Mouse (Mus musculus) intestine, embryonic 15.5 days (tissue): ENCODE measurements at regions not wholly inside any gene's neighbourhood (a gene's known extent, or its start where the extent isn't known, plus 50 kb on each side); places are given as distances from the start of the nearest gene placed in this dataset.

Source experiments
- ATAC-seq: fragments of 200-750 bp; cut with Nextera tagmentation; 2 replicates; pipeline ENCODE4 v1.8.0; 2017; ENCODE audit warnings: moderate TSS enrichment, moderate library complexity
- H3K27ac ChIP-seq: fragments of 300-500 bp; sonication (generic); 2 replicates; pipeline ENCODE4 v1.5.1; 2015; ENCODE audit warnings: mild to moderate bottlenecking, inconsistent platforms
- H3K27me3 ChIP-seq: fragments of 300-500 bp; sonication (generic); replicated peaks from 2 replicates; pipeline ENCODE4 v1.6.1; 2015; ENCODE audit warnings: inconsistent platforms
- H3K36me3 ChIP-seq: fragments of 300-500 bp; sonication (generic); 2 replicates; pipeline ENCODE4 v1.6.1; 2015; ENCODE audit warnings: inconsistent platforms
- H3K4me1 ChIP-seq: fragments of 300-500 bp; sonication (generic); replicated peaks from 2 replicates; pipeline ENCODE4 v1.6.1; 2015; ENCODE audit warnings: inconsistent platforms
- H3K4me2 ChIP-seq: fragments of 300-500 bp; sonication (generic); replicated peaks from 2 replicates; pipeline ENCODE4 v1.6.1; 2015; ENCODE audit warnings: mild to moderate bottlenecking, inconsistent platforms
- H3K4me3 ChIP-seq: fragments of 300-500 bp; sonication (generic); replicated peaks from 2 replicates; pipeline ENCODE4 v1.5.1; 2015; ENCODE audit warnings: inconsistent platforms
- H3K9ac ChIP-seq: fragments of 300-500 bp; sonication (generic); 2 replicates; pipeline ENCODE4 v1.6.1; 2015; ENCODE audit warnings: inconsistent platforms
- H3K9me3 ChIP-seq: fragments of 300-500 bp; sonication (generic); 2 replicates; pipeline ENCODE4 v1.6.1; 2016; ENCODE audit warnings: inconsistent platforms
- WGBS: fragments of 180-500 bp; shearing (Covaris S2); methylation state at CpG from one replicate; pipeline ENCODE4 v1.1.7; 2015; 5-methylcytosine and 5-hydroxymethylcytosine counted together

DNA sequence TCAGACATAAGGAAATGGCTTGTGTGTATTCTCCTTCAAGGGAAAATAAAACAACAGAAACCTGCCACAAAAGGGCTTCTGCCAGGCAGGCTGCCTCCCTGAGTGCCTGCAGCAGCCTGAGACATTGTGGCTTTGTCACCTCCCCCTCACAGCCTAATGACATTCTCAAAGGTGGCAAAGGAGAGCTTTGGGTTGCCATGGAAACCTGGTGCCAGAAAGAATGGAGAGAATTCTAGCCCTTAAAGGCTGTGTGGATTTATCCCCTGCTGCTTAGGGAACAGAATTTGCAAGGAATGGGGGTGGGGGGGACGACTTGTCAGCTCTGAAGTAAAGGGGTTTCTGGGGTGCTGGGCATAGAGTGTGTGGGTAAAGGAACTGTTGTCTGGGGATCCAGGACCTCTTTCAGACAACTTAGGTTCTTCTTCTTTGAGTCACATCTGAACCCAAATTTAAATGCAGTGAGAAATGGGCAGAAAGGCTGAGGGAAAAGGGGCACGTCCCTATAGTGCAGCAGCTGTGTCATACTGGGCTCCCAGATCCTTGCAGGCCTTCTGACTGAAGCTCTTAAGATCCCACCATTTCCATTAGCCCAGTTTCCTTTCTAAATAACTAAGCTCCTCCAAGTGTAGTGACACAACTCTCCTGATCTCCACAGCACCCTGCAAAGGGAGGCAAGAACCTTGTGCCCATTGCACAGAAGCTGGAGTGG lies 86.8 kb downstream of the Il9r start:
- no peaks in the 10 kb centered on the region for H3K27me3 ChIP-seq
- peaks cover 2% of the 10 kb centered on the region; the same call in 1 of the 2 replicates for H3K9me3 ChIP-seq
- H3K4me2 ChIP-seq = no peak overlapping the region
- H3K4me1 ChIP-seq = no peaks in the 10 kb centered on the region
- no peak overlapping the region for H3K9ac ChIP-seq
- H3K4me3 ChIP-seq = no peak overlapping the region
- no peak for ATAC-seq
- no peaks in the 10 kb centered on the region for H3K36me3 ChIP-seq
- WGBS = 39% methylated on average over 2 of the region's 2 CpGs
- no peak overlapping the region for H3K27ac ChIP-seq

DNA sequence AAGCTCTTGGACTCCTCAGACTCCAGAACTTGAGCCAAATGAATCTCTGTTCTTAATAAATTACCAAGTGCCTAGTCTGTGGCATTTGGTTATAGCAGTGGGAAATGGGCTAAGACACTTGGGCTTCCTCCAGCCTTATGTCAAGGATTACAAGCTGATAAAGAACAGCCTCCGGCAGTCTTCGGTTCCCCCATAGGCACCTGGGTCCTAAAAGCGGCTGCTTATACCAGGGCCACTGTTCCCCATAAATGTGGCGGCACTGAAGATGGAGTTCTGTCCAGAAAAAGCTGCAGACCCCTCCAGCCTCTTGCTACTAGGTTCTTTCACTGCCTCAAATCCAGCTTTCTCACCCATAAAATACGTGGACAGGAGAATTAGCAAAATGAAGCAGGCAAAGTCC lies 87.6 kb downstream of the Il9r start:
- peaks cover 2% of the 10 kb centered on the region; the same call in 1 of the 2 replicates for H3K9me3 ChIP-seq
- no peak overlapping the region for H3K27ac ChIP-seq
- no peak overlapping the region for H3K9ac ChIP-seq
- H3K27me3 ChIP-seq = no peaks in the 10 kb centered on the region
- no peak overlapping the region for H3K4me2 ChIP-seq
- H3K4me3 ChIP-seq = no peak overlapping the region
- no peak for ATAC-seq
- no peaks in the 10 kb centered on the region for H3K36me3 ChIP-seq
- H3K4me1 ChIP-seq = no peaks in the 10 kb centered on the region
- WGBS = 32% methylated on average over 5 of the region's 5 CpGs

DNA sequence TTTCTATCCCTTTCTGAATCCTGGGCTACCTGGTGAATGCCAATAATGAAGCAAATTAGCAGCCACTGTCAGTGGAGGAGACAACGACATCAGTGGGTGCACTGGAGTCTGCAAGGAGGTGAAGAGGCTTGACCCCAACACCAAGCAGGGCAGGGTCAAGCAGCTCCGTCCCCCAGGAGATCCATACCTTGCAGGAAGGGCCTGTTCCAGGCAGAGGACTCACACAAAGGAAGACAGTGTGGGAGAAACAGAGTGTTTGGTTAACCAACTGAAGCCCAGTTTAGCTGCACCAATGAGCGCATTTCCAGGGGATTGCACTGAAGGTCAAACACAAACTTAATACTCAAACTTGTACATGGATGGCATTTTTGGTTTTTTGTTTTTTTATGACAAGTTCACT lies 88.2 kb downstream of the Il9r start:
- no peak for ATAC-seq
- Histone ChIP-seq H3K36me3 (no peaks in the 10 kb centered on the region), H3K27ac (no peak overlapping the region), H3K9ac (no peak overlapping the region), H3K4me1 (no peaks in the 10 kb centered on the region), H3K4me2 (no peak overlapping the region), H3K4me3 (no peak overlapping the region), H3K27me3 (no peaks in the 10 kb centered on the region), H3K9me3 (peaks cover 2% of the 10 kb centered on the region; the same call in 1 of the 2 replicates)
- 69% methylated on average over 3 of the region's 3 CpGs for WGBS

DNA sequence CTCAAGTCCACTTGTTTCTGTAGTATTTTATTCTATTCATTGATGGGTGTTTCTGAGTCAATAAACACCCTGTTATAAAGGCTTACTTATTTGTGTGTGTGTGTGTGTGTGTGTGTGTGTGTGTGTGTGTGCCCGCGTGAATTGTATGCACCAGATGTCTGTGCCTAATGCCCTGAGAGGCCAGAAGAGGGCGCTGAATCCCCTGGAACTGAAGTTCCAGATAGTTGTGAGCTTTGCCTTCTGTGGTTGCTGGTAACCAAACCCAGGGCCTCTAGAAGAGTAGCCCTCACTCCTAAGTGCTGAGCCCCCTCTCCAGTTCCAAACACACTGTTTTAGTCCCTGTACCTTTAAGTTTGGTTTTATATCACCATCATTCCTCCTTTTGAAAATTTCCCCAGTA lies 90.2 kb downstream of the Il9r start:
- no peak overlapping the region for H3K27ac ChIP-seq
- WGBS = 94% methylated on average over 3 of the region's 3 CpGs
- H3K4me1 ChIP-seq = no peaks in the 10 kb centered on the region
- H3K9me3 ChIP-seq = peaks cover 2% of the 10 kb centered on the region; the same call in 1 of the 2 replicates
- H3K4me3 ChIP-seq = no peak overlapping the region
- H3K9ac ChIP-seq = no peak overlapping the region
- H3K4me2 ChIP-seq = no peak overlapping the region
- no peaks in the 10 kb centered on the region for H3K27me3 ChIP-seq
- H3K36me3 ChIP-seq = no peaks in the 10 kb centered on the region
- ATAC-seq = no peak
